In the genomic region with DNA sequence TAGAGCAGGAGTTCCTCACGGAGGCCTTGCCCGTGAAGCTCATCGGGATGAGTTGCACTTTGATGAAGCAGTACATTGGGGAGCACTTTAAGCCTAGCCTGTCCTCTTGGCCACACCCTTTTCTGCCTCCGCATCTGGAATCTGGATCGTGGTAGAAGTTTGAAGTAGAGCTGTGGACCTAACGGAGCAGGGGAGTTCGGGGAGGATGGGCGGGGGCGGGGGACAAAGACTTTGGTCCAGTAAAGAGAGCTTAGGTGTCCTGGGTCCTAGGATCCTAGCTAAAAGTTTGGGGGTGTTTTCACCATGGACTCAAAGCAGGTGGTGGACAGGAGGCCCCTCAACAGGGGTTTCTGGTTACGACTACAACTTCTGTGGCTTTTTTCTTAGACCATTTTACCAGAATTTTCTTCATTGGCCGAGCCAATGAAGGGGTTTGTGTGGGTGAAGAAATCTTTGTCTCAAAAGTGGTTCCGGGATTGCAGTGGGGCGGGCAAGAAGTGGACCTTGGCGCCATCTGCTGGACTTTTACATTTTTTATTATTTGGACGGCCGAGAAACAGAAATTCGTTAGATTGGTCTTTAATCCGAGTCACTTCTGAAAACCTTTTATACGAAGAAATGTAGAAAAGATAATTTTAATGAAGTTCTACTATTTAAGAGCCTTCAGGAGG, we compare ENCODE assay signal across 8 mouse cellular contexts.
DNase-seq lines count a peak whose midpoint lies in the region; ATAC-seq and TF ChIP-seq lines count a peak whose summit lies in the region.
"Not testable (repeated sequence)": the region's sequence is repeated elsewhere in the genome, so short reads cannot be mapped to it uniquely, and the experiment has no call there.

No protein-coding gene starts in this region.

- DNase-seq in cerebellum, postnatal 25 days: peak; percentile 42 to 57
- DNase-seq in gastrocnemius, postnatal 10 days: peak; percentile 32
- DNase-seq in induced T-regulatory cell, adult 2 months (ENCODE audit: low read depth): peak; percentile 65
- peak; percentile 28 for DNase-seq in left cerebral cortex, adult 11 months (ENCODE audit: low spot score)
- DNase-seq in lung, postnatal 0 days (ENCODE audit: low spot score): peak; percentile 60
- peak; percentile 40 for DNase-seq in thymus, postnatal 14 days

- peak overlapping the region; percentile 24; the same call in 1 of the 2 replicates for H3K4me3 ChIP-seq in lung, postnatal 0 days (ENCODE audit: low read depth, low read length)

- WGBS in lung, postnatal 0 days: 10% methylated on average over 19 of the region's 19 CpGs

- not testable (repeated sequence) for H3K36me3 ChIP-seq in lung, postnatal 0 days (ENCODE audit: insufficient read depth, low read length)

- not testable (repeated sequence) for H3K9me3 ChIP-seq in lung, postnatal 0 days (ENCODE audit: low read length)

- peak; percentile 68 for ATAC-seq in activated CD4-positive, CD25-positive, alpha-beta regulatory T cell, adult 4 months
- ATAC-seq in lung, postnatal 0 days: peak; percentile 62
- ATAC-seq in neutrophil, adult 5-6 weeks (ENCODE audit: extremely low read depth, insufficient number of reproducible peaks, low FRiP score, poor library complexity, severe bottlenecking): peak; percentile 88

- TF ChIP-seq EP300 in lung, postnatal 0 days (IDR thresholded peaks at IDR 0.05): not testable (repeated sequence)

- not testable (repeated sequence) for H3K4me1 ChIP-seq in lung, postnatal 0 days (ENCODE audit: insufficient read depth, low read depth, low read length)

- not testable (repeated sequence) for H3K27ac ChIP-seq in lung, postnatal 0 days (ENCODE audit: low read length)

- not testable (repeated sequence) for H3K9ac ChIP-seq in lung, postnatal 0 days (replicated peaks; ENCODE audit: low read depth)

- peak; percentile 60 for TF ChIP-seq CTCF in lung, postnatal 0 days (IDR thresholded peaks at IDR 0.05)

- H3K27me3 ChIP-seq in lung, postnatal 0 days (replicated peaks; ENCODE audit: insufficient read depth, low read length): not testable (repeated sequence)

- peak overlapping the region; percentile 48 for H3K4me2 ChIP-seq in lung, postnatal 0 days (replicated peaks; ENCODE audit: low read depth, low read length)
